Mouse (Mus musculus) frontal cortex, adult 2 months (tissue): Measurements from ENCODE around the gene Atp6v0e. TPM values are rescaled to one million over a fixed set of nuclear protein-coding genes. Genes with fewer than 3 reads are reported as not detected.

Source experiments
- DNase-seq, 2 experiments: peaks; one replicate each; pipeline ENCODE4 v3.0.0; 2022; ENCODE audit warnings: low spot score in 1 of 2; ENCODE audit errors: extremely low spot score in 1 of 2
- polyA plus RNA-seq: library from polyadenylated mRNA; depleted of rRNA; stranded (reverse); fragments of >200 nt; gene quantifications from 2 replicates; pipeline ENCODE4 v1.2.3, GENCODE M21; 2012

Gene Atp6v0e
- polyA plus RNA-seq, 1 experiment, result 80.9 TPM

GRCm38 (mm10) chr17:26638655-26639054 lies 24.4 kb upstream of the Atp6v0e start:
- DNase-seq, result peak in 1 of 2 experiments; percentile 82

- no peak for DNase-seq
Observed at GRCm38 (mm10) chr17:26639791-26640190, 23.2 kb upstream of the Atp6v0e start.

DNA sequence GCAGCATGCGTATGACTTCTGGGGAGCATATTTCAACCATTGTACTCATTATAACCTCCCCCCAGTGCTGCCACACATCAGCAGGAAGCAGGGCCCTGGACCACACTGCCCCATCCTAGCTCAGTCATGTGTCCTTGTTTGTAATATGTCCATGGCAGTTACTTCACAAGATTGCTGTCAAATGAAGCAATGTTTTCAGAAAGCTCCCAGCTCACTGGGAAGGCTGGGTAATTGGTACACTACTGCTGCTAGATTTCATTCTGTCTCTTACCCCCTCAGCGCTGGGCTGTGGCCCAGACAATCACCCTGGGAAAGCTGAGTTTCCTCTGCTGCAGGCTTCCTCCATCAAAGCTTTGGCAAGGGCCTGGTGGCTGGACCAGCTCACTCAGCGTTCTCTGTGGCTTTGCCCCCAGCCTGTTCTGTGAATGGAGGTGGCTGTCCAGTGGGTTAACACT lies 22.7 kb upstream of the Atp6v0e start:
- DNase-seq, result no peak

- DNase-seq, result no peak
Observed at GRCm38 (mm10) chr17:26643456-26643855, 19.6 kb upstream of the Atp6v0e start.

DNA sequence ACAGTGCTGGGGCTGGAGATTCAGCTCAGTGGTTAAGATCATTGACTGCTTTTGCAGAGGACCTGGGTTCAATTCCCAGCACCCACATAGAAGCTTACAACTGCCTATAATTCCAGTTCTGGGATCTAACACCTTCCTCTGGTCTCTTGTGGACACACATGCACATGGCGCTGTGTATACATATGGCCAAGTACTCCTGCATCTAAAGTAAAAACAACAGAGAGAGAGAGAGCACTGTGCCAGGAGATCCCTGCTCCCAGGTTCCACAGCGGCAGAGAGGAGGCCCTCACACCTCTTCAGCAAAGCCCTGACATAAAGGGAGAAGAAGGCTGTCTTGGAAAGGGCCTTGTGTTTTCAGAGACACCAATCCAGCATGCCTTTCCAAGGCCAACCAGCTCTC lies 19.0 kb upstream of the Atp6v0e start:
- DNase-seq, result no peak

GRCm38 (mm10) chr17:26644509-26645410 lies 18.3 kb upstream of the Atp6v0e start:
- DNase-seq, result no peak

- DNase-seq, result no peak
Observed at GRCm38 (mm10) chr17:26645411-26645854, 17.6 kb upstream of the Atp6v0e start.

- no peak for DNase-seq
Observed at GRCm38 (mm10) chr17:26647283-26647682, 15.7 kb upstream of the Atp6v0e start.

GRCm38 (mm10) chr17:26649565-26649964 lies 13.5 kb upstream of the Atp6v0e start:
- no peak for DNase-seq

DNA sequence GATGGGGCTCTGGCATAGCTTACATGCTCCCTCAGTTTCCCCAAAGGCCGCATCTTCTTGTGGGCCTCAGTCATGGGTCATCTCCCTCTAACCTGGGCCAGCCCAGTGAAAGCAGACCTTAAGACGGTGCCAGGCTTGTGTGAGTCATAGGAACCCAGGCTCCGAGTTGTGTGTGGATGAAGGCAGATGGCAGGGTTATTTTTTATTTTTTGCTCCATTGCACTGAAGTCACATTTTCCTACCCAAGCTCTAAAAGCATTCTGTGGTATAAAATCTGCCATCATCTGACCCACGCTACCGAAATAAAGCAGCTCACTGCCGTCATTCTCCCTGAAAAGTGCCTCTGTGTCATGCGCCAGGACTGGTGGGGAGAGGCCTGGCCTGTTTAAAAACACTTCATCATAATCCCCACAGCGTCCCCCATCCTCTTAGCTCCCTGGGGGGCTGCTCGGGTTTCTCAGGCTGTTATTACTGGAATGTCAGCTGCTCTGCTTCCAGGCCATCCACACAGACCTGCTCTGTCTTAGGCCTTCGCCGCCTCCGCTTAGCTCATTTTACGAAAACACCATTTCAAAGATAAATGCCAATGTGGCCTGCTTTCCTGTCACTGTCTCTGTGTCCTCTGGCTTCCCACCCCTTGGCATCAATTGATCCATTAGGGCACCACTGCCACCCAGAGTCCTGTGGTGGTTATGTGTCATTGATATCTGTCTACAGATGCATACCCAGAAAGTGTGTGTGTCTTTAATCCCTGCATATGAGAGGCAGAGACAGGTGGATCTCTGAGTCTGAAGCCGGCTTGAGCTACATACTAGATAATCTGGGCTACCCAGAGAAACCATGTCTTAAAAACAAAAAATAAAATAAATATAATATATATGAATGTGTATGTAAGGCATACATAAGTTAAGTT lies 12.3 kb upstream of the Atp6v0e start:
- DNase-seq, result peak in 1 of 2 experiments; percentile 70

DNA sequence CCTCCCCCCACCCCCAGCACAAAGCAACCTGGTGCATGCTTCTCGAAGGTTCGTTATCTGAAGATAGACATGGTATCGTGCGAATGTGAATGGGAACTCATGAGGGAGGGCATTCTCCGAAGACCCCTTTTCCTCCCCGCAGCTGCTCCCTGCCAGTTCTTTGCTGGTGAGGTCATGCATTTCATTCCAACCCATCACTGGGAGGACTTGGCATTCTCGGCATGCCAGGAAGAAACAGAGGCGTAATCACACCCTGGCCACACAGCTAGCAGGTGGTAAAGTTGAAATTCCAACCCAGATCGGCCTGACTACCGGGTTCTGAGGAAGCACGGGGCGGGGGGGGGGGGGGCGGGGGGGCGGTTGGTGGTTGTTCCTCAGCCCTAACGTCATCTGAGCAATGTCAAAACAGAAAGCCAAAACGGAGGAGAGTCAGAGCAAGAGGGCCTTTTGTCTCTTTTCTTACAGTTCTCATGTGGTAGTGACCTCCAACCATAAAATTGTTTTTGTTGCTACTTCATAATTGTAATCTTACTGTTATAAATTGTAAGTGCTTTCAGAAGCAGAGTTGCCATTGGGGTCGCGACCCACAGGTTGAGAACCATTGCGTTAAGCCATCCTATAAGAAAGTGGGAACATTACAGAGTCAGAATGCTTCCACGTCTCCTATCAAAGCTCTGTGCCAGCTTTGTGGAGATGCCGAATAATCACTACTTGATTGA lies 4.0 kb upstream of the Atp6v0e start:
- no peak for DNase-seq

DNA sequence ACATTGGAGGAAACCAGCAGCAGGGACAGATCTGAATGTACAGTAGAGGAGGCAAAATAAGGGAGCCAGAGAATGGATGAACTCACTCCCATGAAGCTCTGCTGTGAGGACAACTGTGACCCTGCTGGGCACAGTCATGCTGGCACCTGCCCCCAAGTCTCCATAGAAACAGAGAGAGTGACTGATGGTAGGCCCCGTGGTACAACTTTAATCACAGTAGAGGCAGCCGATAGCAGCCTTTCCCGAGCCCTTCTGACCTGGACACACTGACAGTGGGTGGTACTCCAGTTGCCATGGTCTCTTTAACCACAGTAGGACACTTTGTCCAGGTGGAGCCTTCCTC lies 3.5 kb upstream of the Atp6v0e start:
- no peak for DNase-seq

GRCm38 (mm10) chr17:26660192-26660912 lies 2.7 kb upstream of the Atp6v0e start:
- peak; percentile 82 to 94 for DNase-seq

DNA sequence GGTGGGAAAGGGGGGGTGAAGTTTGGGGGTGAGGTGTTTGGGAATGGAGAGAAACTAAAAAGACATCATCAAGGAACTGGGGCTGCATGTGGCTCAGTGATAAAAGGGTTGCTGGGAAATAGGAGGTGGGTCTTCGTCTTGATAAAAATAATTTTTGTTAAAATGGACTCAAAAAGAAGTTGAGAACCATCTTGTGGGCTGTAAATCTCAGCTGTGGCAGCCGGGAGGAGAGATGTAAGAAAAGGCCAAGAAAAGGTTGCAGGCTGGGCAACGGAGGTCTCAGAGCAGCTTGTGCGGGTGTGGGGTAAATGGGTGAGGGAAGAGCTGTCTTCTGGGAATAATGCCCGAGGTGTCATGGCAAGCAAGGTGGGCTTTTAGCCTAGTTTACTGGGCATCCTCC lies 827 bp upstream of the Atp6v0e start:
- no peak for DNase-seq

- no peak for DNase-seq
Observed at GRCm38 (mm10) chr17:26665600-26665999, 2.6 kb downstream of the Atp6v0e start.

- DNase-seq, result no peak
Observed at GRCm38 (mm10) chr17:26671268-26671667, 8.2 kb downstream of the Atp6v0e start.

DNA sequence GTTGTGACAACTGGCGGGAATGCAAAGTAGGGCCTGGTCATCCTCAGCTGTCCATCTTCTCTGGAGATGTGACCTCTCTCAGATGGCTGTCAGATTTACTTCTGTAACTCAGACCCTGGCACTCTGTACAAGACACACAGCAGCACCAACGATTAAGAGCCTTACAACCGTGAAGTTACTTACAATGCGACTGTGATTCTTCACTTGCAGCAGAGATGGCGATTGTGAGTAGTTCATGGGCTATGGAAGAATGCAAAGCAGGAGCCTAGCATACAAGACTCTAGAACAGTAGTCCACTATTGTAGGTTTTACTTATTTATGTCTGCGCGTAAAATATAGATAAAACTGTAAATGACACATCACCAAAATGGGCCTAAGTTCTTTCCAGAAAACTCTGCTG lies 12.8 kb downstream of the Atp6v0e start:
- no peak for DNase-seq

DNA sequence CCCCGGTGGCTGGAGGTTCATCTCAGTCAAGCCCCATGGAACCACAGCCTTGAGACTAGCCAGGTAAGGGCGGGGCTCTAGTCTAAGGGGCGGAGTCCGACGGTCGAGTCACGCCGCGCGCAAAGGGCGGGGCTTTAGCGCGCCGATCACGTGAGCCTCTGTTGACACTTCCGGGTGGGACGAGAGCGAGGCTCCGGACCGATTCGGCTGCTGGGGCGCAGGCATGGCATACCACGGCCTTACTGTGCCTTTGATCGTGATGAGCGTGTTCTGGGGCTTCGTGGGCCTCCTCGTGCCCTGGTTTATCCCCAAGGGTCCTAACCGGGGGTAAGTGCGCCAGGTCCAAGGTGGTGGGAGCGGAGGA lies 13.2 kb downstream of the Atp6v0e start:
- peak; percentile 74 to 91 for DNase-seq

- DNase-seq, result peak in 1 of 2 experiments; percentile 69
Observed at GRCm38 (mm10) chr17:26676616-26677376, 13.8 kb downstream of the Atp6v0e start.
